Mouse (Mus musculus): ENCODE data around the gene Daam2. TPM values are rescaled to one million over a fixed set of nuclear protein-coding genes. Genes with fewer than 3 reads are reported as not detected.

Gene Daam2
- polyA plus RNA-seq, 1 experiment from 2014 or later: 0.82 TPM

GRCm38 (mm10) chr17:49526566-49526965 lies 37.6 kb downstream of the Daam2 start:
- Histone ChIP-seq H3K36me3 (ENCODE audit: control insufficient read depth, insufficient read depth, low read length) (no peaks in the 10 kb centered on the region), H3K4me3 (ENCODE audit: low read depth, low read length) (no peak overlapping the region), H3K27me3 (ENCODE audit: control insufficient read depth, insufficient read depth, low read length) (no peaks in the 10 kb centered on the region), H3K4me2 (no peak overlapping the region), H3K9me3 (ENCODE audit: control insufficient read depth, low read length) (no peaks in the 10 kb centered on the region), H3K9ac (ENCODE audit: low read length) (no peak overlapping the region), H3K27ac (ENCODE audit: low read depth, low read length) (no peak overlapping the region), H3K4me1 (ENCODE audit: control insufficient read depth, insufficient read depth, low read length) (no peaks in the 10 kb centered on the region)
- 83% methylated on average over 5 of the region's 5 CpGs for WGBS
- ATAC-seq (ENCODE audit: low FRiP score) (no peak), DNase-seq (ENCODE audit: low spot score, missing footprints) (no peak)

- H3K36me3 ChIP-seq (ENCODE audit: control insufficient read depth, insufficient read depth, low read length): no peaks in the 10 kb centered on the region
- DNase-seq (ENCODE audit: low spot score, missing footprints) (no peak), ATAC-seq (ENCODE audit: low FRiP score) (no peak)
- no peak overlapping the region for H3K27ac ChIP-seq (ENCODE audit: low read depth, low read length)
- no peak overlapping the region for H3K4me3 ChIP-seq (ENCODE audit: low read depth, low read length)
- WGBS: 81% methylated on average over 4 of the region's 4 CpGs
- no peaks in the 10 kb centered on the region for H3K27me3 ChIP-seq (ENCODE audit: control insufficient read depth, insufficient read depth, low read length)
- H3K9ac ChIP-seq (ENCODE audit: low read length): no peak overlapping the region
- H3K4me2 ChIP-seq: no peak overlapping the region
- no peaks in the 10 kb centered on the region for H3K4me1 ChIP-seq (ENCODE audit: control insufficient read depth, insufficient read depth, low read length)
- no peaks in the 10 kb centered on the region for H3K9me3 ChIP-seq (ENCODE audit: control insufficient read depth, low read length)
These were observed 38.2 kb downstream of the Daam2 start for GRCm38 (mm10) chr17:49525911-49526310.

DNA sequence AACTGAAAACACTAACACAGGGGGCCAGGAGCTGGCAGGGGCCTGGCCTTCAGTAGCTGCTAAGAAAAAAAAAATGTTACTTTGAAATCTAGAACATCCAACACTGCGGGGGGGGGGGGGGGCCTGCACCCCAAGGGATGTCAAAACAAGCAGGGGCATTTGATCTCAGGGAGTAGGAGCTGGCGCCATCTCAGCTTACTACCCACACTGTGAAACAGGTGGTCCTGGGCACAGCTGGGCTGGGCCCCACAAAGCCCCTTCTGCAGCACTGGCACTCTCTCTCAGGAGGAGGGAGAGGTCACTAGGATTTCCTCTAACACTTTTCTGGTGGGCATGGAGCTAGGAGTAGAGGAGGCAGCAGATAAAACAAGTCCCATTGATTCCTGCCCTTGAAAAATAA lies 39.6 kb downstream of the Daam2 start:
- H3K36me3 ChIP-seq (ENCODE audit: control insufficient read depth, insufficient read depth, low read length): no peaks in the 10 kb centered on the region
- no peak overlapping the region for H3K9ac ChIP-seq (ENCODE audit: low read length)
- no peak for ATAC-seq (ENCODE audit: low FRiP score)
- DNase-seq (ENCODE audit: low spot score, missing footprints): no peak
- no peak overlapping the region for H3K4me3 ChIP-seq (ENCODE audit: low read depth, low read length)
- H3K27me3 ChIP-seq (ENCODE audit: control insufficient read depth, insufficient read depth, low read length): no peaks in the 10 kb centered on the region
- no peak overlapping the region for H3K4me2 ChIP-seq
- H3K27ac ChIP-seq (ENCODE audit: low read depth, low read length): no peak overlapping the region
- WGBS: 59% methylated on average over 2 of the region's 2 CpGs
- H3K4me1 ChIP-seq (ENCODE audit: control insufficient read depth, insufficient read depth, low read length): no peaks in the 10 kb centered on the region
- no peaks in the 10 kb centered on the region for H3K9me3 ChIP-seq (ENCODE audit: control insufficient read depth, low read length)

DNA sequence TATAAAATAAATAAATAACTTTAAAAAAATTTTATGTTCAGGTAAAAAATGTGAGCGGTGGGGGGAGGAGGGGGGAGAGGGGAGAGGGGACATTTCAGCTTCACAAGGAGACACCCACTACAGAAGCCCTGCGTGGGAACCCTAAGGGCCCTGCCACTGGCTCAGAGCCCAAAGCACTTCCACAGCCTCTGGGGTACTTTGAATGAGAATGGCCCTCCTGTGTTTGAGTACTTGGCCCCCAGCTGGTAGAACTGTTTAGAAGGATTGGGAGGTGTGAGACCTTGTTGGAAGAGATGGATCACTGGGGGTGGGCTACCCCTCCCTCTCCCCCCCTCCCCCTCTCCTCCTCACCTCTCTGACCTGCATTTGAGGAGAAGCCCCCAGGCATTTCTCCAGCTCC lies 41.7 kb downstream of the Daam2 start:
- 36% methylated on average over 2 of the region's 2 CpGs for WGBS
- Histone ChIP-seq H3K27me3 (ENCODE audit: control insufficient read depth, insufficient read depth, low read length) (no peaks in the 10 kb centered on the region), H3K36me3 (ENCODE audit: control insufficient read depth, insufficient read depth, low read length) (no peaks in the 10 kb centered on the region), H3K4me3 (ENCODE audit: low read depth, low read length) (no peak overlapping the region), H3K27ac (ENCODE audit: low read depth, low read length) (no peak overlapping the region), H3K9me3 (ENCODE audit: control insufficient read depth, low read length) (no peaks in the 10 kb centered on the region), H3K4me2 (no peak overlapping the region), H3K9ac (ENCODE audit: low read length) (no peak overlapping the region), H3K4me1 (ENCODE audit: control insufficient read depth, insufficient read depth, low read length) (no peaks in the 10 kb centered on the region)
- DNase-seq (ENCODE audit: low spot score, missing footprints) (no peak), ATAC-seq (ENCODE audit: low FRiP score) (no peak)

DNA sequence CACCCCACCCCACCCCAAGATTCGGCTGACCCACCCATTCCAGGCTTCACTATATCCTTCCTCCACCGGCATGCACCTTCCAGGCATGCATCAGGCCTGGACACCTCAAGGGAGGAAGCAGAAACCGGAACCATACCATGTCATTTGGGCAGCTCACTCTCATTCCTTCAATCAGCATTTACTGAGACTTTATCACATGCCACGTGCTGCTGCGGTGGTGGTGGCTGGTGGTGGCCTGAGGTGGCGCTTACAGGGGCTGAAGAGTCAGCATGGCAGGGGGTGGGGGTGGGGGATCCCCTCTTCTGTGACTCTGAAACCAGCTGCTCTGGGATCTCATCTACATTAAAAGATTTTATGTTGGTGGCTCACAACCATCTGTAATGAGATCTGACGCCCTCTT lies 42.1 kb downstream of the Daam2 start:
- 67% methylated on average over 7 of the region's 7 CpGs for WGBS
- Histone ChIP-seq H3K27me3 (ENCODE audit: control insufficient read depth, insufficient read depth, low read length) (no peaks in the 10 kb centered on the region), H3K4me1 (ENCODE audit: control insufficient read depth, insufficient read depth, low read length) (no peaks in the 10 kb centered on the region), H3K9me3 (ENCODE audit: control insufficient read depth, low read length) (no peaks in the 10 kb centered on the region), H3K27ac (ENCODE audit: low read depth, low read length) (no peak overlapping the region), H3K9ac (ENCODE audit: low read length) (no peak overlapping the region), H3K36me3 (ENCODE audit: control insufficient read depth, insufficient read depth, low read length) (no peaks in the 10 kb centered on the region), H3K4me3 (ENCODE audit: low read depth, low read length) (no peak overlapping the region), H3K4me2 (no peak overlapping the region)
- no peak for DNase-seq (ENCODE audit: low spot score, missing footprints)
- no peak for ATAC-seq (ENCODE audit: low FRiP score)

- 79% methylated on average over 6 of the region's 6 CpGs for WGBS
These were observed 43.5 kb downstream of the Daam2 start for GRCm38 (mm10) chr17:49520674-49521073.

DNA sequence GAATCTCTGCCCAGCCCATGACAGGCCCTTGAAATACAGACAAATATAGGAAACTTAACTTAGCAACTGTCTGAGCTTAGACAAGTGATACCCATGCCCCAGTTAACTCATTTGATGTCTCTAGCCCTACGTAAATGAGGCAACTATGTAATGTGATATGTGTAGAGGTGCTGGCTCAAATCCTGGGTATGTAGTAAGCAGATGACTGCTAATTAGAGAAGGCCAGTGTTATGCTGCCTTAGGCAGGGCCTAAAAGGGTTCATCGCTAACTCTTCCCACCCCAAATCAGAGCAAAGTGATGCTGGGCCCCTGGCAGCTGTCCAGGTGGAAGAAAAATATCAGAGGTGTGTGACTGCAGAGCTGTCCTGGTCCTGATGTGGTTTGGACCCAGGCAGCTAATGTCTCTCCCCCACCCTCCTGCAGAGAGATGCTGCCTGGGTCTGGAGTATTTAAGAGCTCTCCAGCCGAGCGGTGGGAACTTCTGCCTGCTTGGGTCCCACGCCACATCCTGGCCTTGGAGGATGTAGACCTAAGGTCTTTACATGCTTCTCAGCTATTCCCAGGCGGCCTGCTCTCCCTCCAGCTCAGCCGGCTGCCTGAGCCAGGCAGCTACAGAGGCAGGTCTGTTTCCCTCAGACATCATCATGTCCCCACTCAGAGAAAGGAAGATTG lies 44.4 kb downstream of the Daam2 start:
- ATAC-seq (ENCODE audit: low FRiP score) (no peak), DNase-seq (ENCODE audit: low spot score, missing footprints) (no peak)
- no peak overlapping the region for H3K4me2 ChIP-seq
- H3K4me3 ChIP-seq (ENCODE audit: low read depth, low read length): no peak overlapping the region
- H3K27ac ChIP-seq (ENCODE audit: low read depth, low read length): no peak overlapping the region
- H3K4me1 ChIP-seq (ENCODE audit: control insufficient read depth, insufficient read depth, low read length): no peaks in the 10 kb centered on the region
- no peaks in the 10 kb centered on the region for H3K36me3 ChIP-seq (ENCODE audit: control insufficient read depth, insufficient read depth, low read length)
- no peaks in the 10 kb centered on the region for H3K27me3 ChIP-seq (ENCODE audit: control insufficient read depth, insufficient read depth, low read length)
- no peak overlapping the region for H3K9ac ChIP-seq (ENCODE audit: low read length)
- 74% methylated on average over 7 of the region's 7 CpGs for WGBS
- no peaks in the 10 kb centered on the region for H3K9me3 ChIP-seq (ENCODE audit: control insufficient read depth, low read length)

More at GRCm38 (mm10) chr17:49520674-49521073, 43.5 kb downstream of the Daam2 start:
- Histone ChIP-seq H3K4me2 (no peak overlapping the region), H3K4me1 (ENCODE audit: control insufficient read depth, insufficient read depth, low read length) (no peaks in the 10 kb centered on the region), H3K9me3 (ENCODE audit: control insufficient read depth, low read length) (no peaks in the 10 kb centered on the region), H3K36me3 (ENCODE audit: control insufficient read depth, insufficient read depth, low read length) (no peaks in the 10 kb centered on the region), H3K9ac (ENCODE audit: low read length) (no peak overlapping the region), H3K27ac (ENCODE audit: low read depth, low read length) (no peak overlapping the region), H3K4me3 (ENCODE audit: low read depth, low read length) (no peak overlapping the region), H3K27me3 (ENCODE audit: control insufficient read depth, insufficient read depth, low read length) (no peaks in the 10 kb centered on the region)
- DNase-seq (ENCODE audit: low spot score, missing footprints) (no peak), ATAC-seq (ENCODE audit: low FRiP score) (no peak)

GRCm38 (mm10) chr17:49517091-49517490 lies 47.1 kb downstream of the Daam2 start:
- Histone ChIP-seq H3K4me1 (ENCODE audit: control insufficient read depth, insufficient read depth, low read length) (no peaks in the 10 kb centered on the region), H3K27me3 (ENCODE audit: control insufficient read depth, insufficient read depth, low read length) (no peaks in the 10 kb centered on the region), H3K9me3 (ENCODE audit: control insufficient read depth, low read length) (no peaks in the 10 kb centered on the region), H3K36me3 (ENCODE audit: control insufficient read depth, insufficient read depth, low read length) (no peaks in the 10 kb centered on the region), H3K4me3 (ENCODE audit: low read depth, low read length) (no peak overlapping the region), H3K27ac (ENCODE audit: low read depth, low read length) (no peak overlapping the region), H3K4me2 (no peak overlapping the region), H3K9ac (ENCODE audit: low read length) (no peak overlapping the region)
- DNase-seq (ENCODE audit: low spot score, missing footprints) (no peak), ATAC-seq (ENCODE audit: low FRiP score) (no peak)
- 60% methylated on average over 3 of the region's 3 CpGs for WGBS

DNA sequence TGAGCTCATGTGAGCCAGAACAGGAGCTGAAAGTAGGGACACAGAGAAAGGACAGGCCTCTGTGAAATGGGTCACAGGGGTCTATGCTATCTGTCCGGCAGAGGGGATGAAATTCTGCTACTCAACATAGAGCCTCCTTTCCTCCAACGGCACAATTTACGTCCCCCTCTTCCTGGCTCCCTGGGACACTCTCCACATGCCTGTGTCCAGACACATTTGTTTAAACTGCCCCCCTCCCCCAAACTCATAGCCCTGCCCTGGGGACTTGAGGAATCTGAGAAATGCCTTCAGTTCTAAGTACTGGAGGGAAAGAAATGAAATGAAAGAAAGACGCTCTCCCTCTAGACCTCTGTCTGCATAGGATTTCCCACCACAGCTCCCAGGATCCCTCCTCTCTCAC lies 48.5 kb downstream of the Daam2 start:
- Histone ChIP-seq H3K9ac (ENCODE audit: low read length) (no peak overlapping the region), H3K4me2 (no peak overlapping the region), H3K27ac (ENCODE audit: low read depth, low read length) (no peak overlapping the region), H3K36me3 (ENCODE audit: control insufficient read depth, insufficient read depth, low read length) (no peaks in the 10 kb centered on the region), H3K4me1 (ENCODE audit: control insufficient read depth, insufficient read depth, low read length) (no peaks in the 10 kb centered on the region), H3K9me3 (ENCODE audit: control insufficient read depth, low read length) (no peaks in the 10 kb centered on the region), H3K4me3 (ENCODE audit: low read depth, low read length) (no peak overlapping the region), H3K27me3 (ENCODE audit: control insufficient read depth, insufficient read depth, low read length) (no peaks in the 10 kb centered on the region)
- ATAC-seq (ENCODE audit: low FRiP score) (no peak), DNase-seq (ENCODE audit: low spot score, missing footprints) (no peak)
- whole genome bisulfite sequencing: 84% methylated on average over 4 of the region's 4 CpGs

Measured in midbrain, embryonic 11.5 days (tissue).